Mouse (Mus musculus) G1E (cell line): Measurements from ENCODE around the gene Ankmy2.

Experiments used
- CTCF ChIP-seq: IDR thresholded peaks from 2 replicates; pipeline ENCODE4 v1.5.1; 2012; ENCODE audit warnings: low read depth, low read length, inconsistent platforms, mixed read lengths
- GATA1 ChIP-seq: IDR thresholded peaks from 2 replicates; pipeline ENCODE4 v1.6.1; 2012; ENCODE audit warnings: borderline replicate concordance, low read length, inconsistent platforms, mixed read lengths
- GATA2 ChIP-seq: IDR thresholded peaks from 2 replicates; pipeline ENCODE4 v1.6.1; 2012; ENCODE audit warnings: low read depth, low read length, inconsistent platforms, borderline replicate concordance
- POLR2AphosphoS5 ChIP-seq: IDR thresholded peaks from 2 replicates; pipeline ENCODE4 v1.6.1; 2012; ENCODE audit warnings: low read depth, low read length, inconsistent platforms; ENCODE audit not compliant: insufficient replicate concordance
- TAL1 ChIP-seq: conservative IDR thresholded peaks from 2 replicates; pipeline ENCODE4 v1.6.1; 2012; ENCODE audit warnings: low read depth, low read length, inconsistent platforms, mixed read lengths

DNA sequence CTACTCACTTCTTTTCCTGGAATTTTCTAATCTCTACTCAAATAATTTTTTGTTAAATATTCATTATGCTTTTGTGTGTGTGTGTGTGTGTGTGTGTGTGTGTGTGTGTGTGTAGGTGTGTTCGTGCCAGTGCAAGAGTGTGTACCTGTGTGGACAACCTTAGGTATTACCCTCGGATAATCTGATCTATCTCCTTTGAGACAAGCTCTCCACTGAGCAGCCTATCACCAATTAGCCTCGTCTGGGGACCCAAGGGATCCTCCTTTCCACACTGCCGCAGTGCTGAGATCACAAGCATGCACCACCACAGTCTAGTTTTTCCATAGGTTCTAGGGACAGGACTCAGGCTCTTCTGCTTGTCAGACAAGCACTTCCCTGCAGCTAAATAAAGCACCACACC is 59.3 kb downstream of the Ankmy2 start:
- TF ChIP-seq CTCF = no peak
- no peak for TF ChIP-seq POLR2AphosphoS5
- TF ChIP-seq TAL1 = no peak
- TF ChIP-seq GATA2 = no peak
- TF ChIP-seq GATA1 = no peak
